Mouse (Mus musculus) bone marrow, adult 2 months (tissue): ENCODE measurements around the gene Rbm14.

Source experiments
- CTCF ChIP-seq: fragments of 200-500 bp; IDR thresholded peaks from 2 replicates; pipeline ENCODE4 v1.5.1; 2011; ENCODE audit warnings: low read length, control low read depth; ENCODE audit not compliant: control insufficient read depth, insufficient read depth
- POLR2A ChIP-seq: fragments of 200-500 bp; IDR thresholded peaks from 2 replicates; pipeline ENCODE4 v1.6.1; 2011; ENCODE audit warnings: low read depth, mild to moderate bottlenecking, control low read depth, low read length, borderline replicate concordance; ENCODE audit not compliant: control insufficient read depth

DNA sequence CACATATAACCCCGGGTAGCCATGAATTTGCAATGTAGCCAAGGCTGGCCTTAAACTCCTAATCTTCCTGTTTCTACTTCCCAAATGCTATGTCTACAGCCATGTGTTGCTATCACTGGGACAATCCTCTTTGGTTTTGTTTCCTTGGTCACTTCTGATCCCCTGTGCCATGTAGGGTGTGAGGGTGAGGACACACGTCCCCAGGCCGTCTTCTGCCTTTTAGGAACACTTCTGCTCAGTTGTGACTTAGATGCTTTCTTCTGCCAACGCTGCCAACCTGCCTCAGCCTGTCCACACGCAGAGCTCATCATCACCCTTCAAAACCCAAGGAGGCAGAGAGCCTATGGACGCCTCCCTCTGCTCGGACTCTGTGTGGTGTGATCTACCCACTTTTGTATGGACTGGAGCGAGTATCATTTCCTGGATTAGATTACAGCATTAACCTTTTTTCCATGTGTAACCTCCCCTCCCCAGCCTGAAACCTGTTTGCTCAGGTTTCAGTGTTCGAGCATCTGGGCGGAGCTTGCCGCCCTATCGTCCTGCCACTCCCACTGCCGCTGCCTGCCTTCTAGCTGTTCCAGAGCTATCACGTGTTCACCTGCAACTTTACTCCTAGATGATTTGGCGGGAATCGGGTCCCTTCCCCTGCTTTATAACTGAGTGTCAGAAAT is 17.1 kb upstream of the Rbm14 start:
- TF ChIP-seq CTCF: no peak
- no peak for TF ChIP-seq POLR2A
